Mouse (Mus musculus) retina, postnatal 7 days (tissue): ENCODE data around the gene Spata19.

Experiments used
- DNase-seq: peaks from one replicate; pipeline ENCODE4 v3.0.0-alpha.2; 2012; ENCODE audit warnings: low read depth, low spot score

Gene Spata19

DNA sequence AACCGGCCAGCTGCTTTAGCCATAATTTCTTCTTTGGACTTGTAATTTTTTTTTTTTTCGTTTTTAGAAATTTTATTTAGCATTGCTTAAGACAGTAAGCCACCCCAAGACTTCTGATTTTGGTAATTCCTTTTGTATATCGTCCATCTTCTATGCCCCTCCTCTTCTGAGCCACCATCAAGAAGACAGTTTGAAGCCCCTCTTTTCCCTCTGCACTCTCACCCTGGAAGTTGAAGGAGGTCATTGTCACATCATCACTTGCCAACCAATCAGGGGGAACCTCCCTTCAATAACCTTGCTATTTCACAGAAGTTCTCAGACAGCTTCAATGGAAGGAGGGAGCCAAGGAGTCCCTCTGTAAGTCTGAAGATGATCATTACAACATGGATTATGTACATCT is at the start of gene Spata19:
Gene Spata19, plus strand, starts transcription at position 301 of the 400 bp plus-strand sequence.
- no peak for DNase-seq

DNA sequence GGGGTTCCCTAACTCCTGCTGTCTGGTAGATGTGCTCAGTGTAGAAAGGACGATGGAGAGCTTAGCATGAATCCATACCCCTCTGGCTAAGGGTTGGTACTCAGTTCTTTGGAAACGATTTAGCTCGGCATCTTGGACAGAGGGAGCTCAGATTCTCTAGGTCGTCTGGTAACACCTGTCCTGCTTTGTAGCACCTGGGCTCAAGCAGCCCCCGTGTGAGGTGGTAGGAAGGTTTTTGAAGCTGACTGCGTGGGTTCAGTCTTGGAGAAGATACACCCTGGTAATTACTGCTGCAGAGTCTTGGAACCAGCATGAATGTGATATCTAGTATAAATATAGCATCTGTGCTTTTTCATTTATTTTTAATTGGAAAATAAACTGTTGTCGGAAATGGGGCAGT is 43.5 kb upstream of the Spata19 start:
- DNase-seq: no peak

DNA sequence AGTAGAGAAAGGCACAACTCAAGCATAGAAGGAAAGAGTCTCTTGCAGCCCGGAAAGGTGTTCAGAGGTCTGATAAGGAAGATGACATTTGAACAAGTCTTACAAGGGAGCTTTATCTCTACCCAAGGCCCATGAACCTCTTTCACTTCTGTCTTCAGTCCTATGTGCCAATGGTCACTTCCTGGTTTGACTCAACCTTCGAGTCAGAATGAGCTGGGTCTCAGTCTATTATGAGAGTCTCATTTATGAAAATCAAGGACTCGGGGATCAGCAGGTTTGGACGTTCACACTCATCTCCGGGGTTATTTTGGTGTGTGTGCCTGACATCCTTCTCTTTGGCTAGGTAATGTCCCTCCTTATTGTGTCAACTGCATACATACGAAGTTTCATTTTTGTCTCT is 38.7 kb upstream of the Spata19 start:
- no peak for DNase-seq

DNA sequence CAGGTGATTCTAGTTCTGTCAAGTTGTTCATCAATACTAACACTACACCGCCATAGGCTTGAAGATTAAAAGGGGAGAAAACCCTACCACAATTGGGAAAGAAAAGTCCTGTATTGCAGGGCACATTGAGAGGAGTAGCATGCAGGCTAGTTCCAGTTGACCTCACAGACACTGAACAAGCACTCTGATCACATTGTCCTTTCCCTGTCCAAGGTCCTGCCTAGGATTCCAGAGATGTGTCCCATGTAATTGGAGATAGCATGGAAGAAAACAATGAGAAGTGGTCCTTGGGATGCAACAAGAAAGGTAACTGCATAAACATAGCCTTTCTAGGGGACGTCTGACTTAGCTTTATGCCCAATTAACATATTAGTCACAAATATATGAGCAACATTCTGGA is 29.4 kb upstream of the Spata19 start:
- DNase-seq: no peak

DNA sequence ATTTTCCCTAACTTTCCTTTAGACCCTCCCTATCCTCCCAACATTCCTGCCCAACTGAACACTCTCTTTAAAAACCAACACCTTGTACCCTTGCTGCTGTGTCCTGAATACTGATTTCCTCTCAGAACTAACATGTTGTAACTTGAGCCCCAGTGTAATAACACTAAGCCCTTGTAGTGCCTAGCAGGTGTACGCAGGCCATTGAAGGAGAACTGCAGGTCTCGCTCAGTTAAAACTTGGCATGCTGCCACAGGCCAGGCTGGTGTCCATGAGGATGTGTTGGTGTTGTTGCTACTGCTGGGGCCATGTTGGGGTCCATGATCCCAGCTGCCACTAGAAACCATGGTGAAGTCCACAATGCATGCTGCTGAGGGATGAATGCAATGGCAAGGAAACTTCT is 27.5 kb upstream of the Spata19 start:
- DNase-seq: no peak

DNA sequence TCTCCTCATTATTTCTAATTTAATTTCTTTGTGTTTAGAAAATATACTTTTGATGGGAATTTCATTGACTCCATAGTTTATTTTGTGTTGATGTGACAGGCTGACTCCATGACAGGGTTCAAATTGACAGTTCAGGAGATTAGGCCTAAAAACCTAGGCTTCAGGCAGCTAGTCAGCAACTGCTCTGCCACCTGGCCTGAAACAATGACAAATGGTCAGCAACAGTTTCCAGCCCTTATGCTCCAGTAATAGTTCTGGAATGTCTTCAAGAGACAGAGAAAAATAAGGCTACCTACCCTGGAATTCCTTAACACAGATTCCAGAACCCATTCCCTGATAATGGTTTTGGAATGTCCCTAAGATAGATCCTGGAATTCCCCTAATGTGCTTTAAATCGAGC is 20.9 kb upstream of the Spata19 start:
- DNase-seq: no peak

DNA sequence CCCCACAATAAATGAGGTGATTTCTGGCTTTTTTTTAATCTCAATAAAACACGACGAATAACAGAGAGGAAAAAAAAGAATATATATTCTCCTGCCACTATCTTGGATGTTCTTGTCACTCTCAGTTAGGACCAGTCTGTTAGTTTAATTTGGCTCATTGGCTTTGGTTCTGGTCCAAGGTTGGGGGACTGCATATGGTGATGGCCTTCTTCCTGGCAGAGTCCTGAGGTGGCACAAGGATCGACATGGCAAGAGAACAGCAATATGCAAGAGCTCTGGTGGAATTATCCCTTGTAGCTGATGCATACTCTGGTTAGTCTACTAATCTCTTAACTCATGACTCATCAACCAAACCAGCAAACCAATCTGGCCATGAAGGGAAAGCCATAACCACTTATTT is 9.6 kb upstream of the Spata19 start:
- no peak for DNase-seq

DNA sequence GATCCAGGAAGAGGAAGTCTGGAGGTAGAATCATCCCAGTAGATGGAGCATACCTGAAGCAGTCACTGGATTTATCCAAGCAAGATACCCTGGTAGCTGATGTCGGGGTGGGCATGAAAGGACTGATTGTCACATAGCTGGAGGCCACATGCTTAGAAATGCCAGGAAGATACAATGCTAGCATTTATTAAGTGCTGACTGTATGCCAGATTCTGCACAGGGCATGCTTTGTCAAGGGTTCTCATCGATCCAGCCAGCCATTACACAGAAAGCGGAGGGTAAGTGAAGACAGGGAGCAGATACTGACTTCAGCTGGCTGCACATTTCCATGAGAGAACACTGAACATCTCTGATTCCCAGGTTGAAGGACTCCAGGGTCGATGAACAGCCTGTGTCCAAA is 4.6 kb downstream of the Spata19 start:
- no peak for DNase-seq

DNA sequence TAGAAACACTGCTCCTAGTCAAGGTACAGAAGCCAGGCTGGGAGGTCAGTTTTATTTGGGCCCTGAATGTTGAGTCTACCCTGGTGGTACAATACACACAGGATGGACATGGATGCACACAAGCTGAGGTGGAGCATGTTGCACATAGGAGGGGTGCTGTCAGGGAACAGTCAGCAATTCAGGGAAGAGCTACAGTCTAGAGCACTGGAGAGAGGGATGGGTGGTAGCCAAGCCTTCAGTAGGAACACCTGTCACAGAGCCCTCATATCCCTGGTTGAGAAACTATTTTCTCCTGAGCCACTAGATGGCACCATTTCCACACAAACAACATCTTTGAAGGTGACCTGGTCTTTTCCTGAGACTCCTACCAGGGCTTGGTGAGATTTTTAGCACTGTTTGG is 13.1 kb downstream of the Spata19 start:
- DNase-seq: peak; percentile 64

DNA sequence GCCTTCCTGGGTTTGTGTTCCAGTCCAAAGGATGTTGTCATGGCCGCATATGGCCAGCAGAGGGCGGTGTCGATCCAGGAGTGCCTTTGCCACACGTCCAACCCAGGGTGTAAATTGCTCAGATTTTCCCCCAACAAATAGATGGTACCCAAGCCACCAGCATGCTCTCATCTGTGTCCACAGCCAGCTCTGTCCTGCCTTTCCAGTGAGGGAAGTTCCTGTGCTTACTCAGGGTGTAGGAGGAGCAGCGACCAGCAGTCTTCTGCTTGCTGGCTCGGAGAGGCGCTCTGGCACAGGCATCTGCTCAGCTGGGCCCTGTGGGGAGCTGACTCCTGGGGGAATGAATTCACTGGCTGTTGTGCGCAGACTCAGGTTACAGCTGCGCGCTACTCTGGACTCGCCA is 17.5 kb downstream of the Spata19 start:
- DNase-seq: peak; percentile 49

DNA sequence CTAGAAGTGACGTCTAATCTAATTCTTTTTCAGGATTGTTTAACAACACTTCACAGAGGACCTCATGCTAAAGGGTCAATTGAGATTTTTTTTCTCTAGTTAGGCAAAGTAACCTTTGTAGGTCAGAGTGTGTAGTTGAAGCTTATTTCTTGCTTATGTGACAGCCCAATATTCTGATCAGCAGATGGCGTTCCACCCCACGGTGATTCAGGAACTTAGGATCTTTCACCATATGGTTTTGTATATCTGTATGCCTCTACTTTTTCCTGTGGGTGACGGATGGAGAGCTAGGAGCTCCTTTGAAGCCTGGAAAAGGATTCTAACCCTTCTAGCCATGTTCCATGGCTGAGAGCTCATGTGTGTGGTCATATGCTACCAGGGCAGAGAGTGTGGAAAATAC is 27.9 kb downstream of the Spata19 start:
- no peak for DNase-seq

DNA sequence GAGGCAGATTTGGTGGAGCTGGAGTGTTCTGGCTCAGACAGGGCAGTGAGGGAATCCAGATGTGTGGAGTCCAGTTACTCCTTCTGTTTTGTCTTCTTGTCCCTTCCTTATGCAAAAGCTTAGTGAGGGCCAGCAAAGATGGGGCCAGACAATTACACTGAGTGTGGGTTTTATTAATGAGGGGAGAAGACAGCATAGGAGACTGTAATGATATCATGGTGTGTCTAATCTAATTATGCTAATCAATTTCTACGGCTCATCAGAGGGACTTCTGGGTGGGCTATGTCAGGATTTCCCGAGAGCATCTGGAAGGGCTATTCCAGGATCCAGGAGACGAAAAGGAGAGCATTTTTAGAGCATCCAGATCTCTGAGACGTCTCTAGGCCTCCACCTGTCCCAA is 32.0 kb downstream of the Spata19 start:
- no peak for DNase-seq

DNA sequence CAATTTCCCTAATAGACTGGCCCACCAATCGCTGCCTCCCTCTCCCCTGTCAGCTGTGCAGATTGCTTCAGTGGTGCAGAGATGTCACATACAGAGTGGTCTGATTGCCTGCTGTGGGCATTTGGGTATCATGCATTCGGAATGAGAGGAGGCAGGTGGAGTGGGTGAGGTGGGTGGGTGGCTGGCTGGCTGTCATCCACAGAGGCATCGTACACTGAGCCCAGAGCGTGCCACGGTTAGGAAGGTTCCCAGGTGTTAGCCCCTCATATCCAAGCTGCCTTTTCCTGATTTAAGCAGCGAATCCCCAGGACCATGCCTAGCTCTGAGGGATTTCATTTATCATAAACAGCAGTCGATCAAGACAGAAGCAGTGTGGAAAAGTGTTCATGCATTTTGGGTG is 36.7 kb downstream of the Spata19 start:
- DNase-seq: no peak

DNA sequence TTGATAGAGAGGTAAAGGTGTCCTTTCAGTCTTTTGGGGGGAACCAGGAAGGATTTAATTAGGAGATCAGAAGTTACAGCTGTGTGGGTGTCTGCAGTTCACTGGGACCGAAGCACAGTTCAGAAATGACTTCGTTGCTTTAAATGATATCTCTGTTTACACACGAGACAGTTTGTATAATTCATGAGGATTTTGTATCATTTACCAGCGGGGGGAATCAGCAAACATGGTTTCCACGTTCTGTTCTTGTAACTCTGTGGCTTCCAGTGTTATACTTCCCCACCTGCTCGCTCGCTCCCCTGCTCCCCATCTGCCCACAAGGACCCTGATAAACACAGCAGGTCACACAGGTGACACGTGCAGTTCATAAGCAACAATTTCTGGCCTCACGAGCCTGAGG is 39.3 kb downstream of the Spata19 start:
- no peak for DNase-seq

DNA sequence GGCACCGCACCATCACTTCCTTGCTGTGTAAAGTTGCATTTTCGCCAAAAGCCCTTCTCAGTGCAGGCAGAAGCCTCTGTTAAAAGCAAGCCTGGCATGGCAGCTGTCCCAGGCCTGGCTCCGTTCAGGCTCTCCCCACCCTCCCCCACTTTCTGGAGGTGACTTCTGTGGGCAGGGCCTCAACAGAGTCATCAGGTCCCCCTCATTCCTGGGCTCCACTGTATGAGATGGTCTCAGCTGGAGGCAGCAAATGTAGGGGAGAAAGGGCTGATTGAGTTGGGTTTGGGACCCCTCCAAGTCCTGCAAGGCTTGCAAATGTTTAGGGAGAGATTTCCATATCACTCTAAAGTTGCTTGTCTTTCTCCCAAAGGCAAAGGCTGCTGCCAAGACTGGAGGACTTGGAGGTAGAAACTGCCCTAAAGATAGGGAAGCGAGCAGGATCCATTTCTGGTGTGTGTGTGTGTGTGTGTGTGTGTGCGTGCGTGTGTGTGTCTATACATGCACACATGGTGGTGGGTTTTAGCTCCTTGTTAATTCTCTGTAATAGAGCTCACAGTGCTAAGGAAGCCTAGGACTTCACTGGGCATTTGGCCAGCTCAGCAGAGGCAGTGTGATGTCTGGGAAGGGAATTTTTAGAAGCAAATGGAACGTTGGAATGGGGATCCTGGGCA is 40.9 kb downstream of the Spata19 start:
- no peak for DNase-seq

DNA sequence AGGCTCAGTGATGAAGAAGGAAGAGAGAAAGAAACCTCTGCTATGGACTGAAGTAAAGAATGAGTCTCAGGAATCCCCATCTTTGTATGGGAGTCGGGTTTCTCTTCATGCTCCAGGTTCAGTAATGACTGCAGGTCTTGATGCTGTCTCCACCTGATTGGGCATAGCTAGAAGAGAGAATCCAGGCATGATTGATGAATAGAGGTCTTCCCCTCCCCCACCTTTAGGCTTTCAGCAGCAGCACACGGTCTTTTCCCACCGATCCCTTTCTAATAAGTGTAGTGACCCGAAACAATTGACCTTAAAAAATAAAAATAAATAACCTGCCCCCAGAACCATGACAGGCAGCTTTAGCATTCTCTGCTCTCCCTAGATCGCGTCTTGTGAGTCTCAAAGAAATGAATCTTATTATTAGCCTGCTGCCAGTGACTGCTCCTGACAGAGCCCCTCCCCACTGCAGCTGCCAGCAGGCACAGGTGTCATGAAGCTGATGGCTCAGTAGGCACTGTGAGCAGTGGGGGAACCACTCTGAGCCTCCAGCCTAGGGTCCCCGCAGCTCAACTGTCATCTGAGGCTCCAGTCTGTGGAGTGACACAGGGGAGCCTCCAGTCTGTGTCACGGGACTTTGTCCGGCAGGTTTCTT is 53.3 kb downstream of the Spata19 start:
- DNase-seq: no peak
